Mouse (Mus musculus) T-helper 17 cell (primary cell): ENCODE results near the gene Sirt4.
"Not testable (repeated sequence)": the region's sequence is repeated elsewhere in the genome, so short reads cannot be mapped to it uniquely, and the experiment has no call there.

ENCODE experiments used
- in situ Hi-C, 2 experiments: fragments of 300-600 bp; cut with MboI, MseI; formaldehyde crosslinking; loops; 1 replicate in 1 of 2; 2 replicates in 1 of 2; pipeline ENCODE4 v1.15.1; 2025; ENCODE audit warnings: high pct_unique_total_duplicates in 2 of 2

Sirt4 gene

GRCm38 (mm10) chr5:115514896-115515587 is 30.5 kb upstream of the Sirt4 start:
- in situ Hi-C loops: no loop called here

- in situ Hi-C loops: no loop called here
Observed at GRCm38 (mm10) chr5:115514346-115514745, 29.8 kb upstream of the Sirt4 start.

- in situ Hi-C loops: no loop called here
Observed at GRCm38 (mm10) chr5:115513721-115514120, 29.2 kb upstream of the Sirt4 start.

- in situ Hi-C loops: no loop called here
Observed at GRCm38 (mm10) chr5:115513246-115513645, 28.7 kb upstream of the Sirt4 start.

- in situ Hi-C loops: no loop called here
Observed at GRCm38 (mm10) chr5:115512375-115512774, 27.9 kb upstream of the Sirt4 start.

GRCm38 (mm10) chr5:115509790-115510689 is 25.5 kb upstream of the Sirt4 start:
- in situ Hi-C loops: loop anchor here in 1 of 2 experiments (10.0 kb wide), 1 partner anchor 115 kb away; no protein-coding TSS in a partner anchor

GRCm38 (mm10) chr5:115509321-115509761 is 24.8 kb upstream of the Sirt4 start:
- in situ Hi-C loops: loop anchor here in 1 of 2 experiments (10.0 kb wide), 1 partner anchor 115 kb away; no protein-coding TSS in a partner anchor

- in situ Hi-C loops: loop anchor here in 1 of 2 experiments (10.0 kb wide), 1 partner anchor 116 kb away; no protein-coding TSS in a partner anchor
Observed at GRCm38 (mm10) chr5:115508859-115509147, 24.3 kb upstream of the Sirt4 start.

- in situ Hi-C loops: loop anchor here in 1 of 2 experiments (10.0 kb wide), 1 partner anchor 117 kb away; no protein-coding TSS in a partner anchor
Observed at GRCm38 (mm10) chr5:115507981-115508858, 23.7 kb upstream of the Sirt4 start.

GRCm38 (mm10) chr5:115507267-115507980 is 22.9 kb upstream of the Sirt4 start:
- in situ Hi-C loops: loop anchor here in 1 of 2 experiments (10.0 kb wide), 1 partner anchor 117 kb away; no protein-coding TSS in a partner anchor

GRCm38 (mm10) chr5:115506454-115507201 is 22.1 kb upstream of the Sirt4 start, which contains the start of gene Pxn:
Gene Pxn (plus strand): TSS chr5:115506676.
- in situ Hi-C loops: loop anchor here in 1 of 2 experiments (10.0 kb wide), 1 partner anchor 118 kb away; no protein-coding TSS in a partner anchor

- in situ Hi-C loops: loop anchor here in 1 of 2 experiments (10.0 kb wide), 1 partner anchor 119 kb away; no protein-coding TSS in a partner anchor
Observed at GRCm38 (mm10) chr5:115505617-115506016, 21.1 kb upstream of the Sirt4 start.

- in situ Hi-C loops: loop anchor here (5.0 to 10.0 kb wide), 2 partner anchors 39 to 122 kb away; no protein-coding TSS in a partner anchor
Observed at GRCm38 (mm10) chr5:115503035-115503434, 18.5 kb upstream of the Sirt4 start.

- in situ Hi-C loops: loop anchor here (5.0 to 10.0 kb wide), 2 partner anchors 42 to 124 kb away; no protein-coding TSS in a partner anchor
Observed at GRCm38 (mm10) chr5:115500383-115500935, 15.9 kb upstream of the Sirt4 start.

- in situ Hi-C loops: no loop called here
Observed at GRCm38 (mm10) chr5:115498307-115499240, 14.0 kb upstream of the Sirt4 start.

- in situ Hi-C loops: no loop called here
Observed at GRCm38 (mm10) chr5:115497033-115497432, 12.5 kb upstream of the Sirt4 start.

- in situ Hi-C loops: not testable (repeated sequence)
Observed at GRCm38 (mm10) chr5:115495618-115496017, 11.1 kb upstream of the Sirt4 start.

GRCm38 (mm10) chr5:115493441-115493840 is 8.9 kb upstream of the Sirt4 start:
- in situ Hi-C loops: no loop called here
